Mouse (Mus musculus) megakaryocyte, embryonic 14.5 days (primary cell): ENCODE results near the gene Mthfs. TPM values are rescaled to one million over a fixed set of nuclear protein-coding genes. Genes with fewer than 3 reads are reported as not detected.

Experiments used
- H3K27me3 ChIP-seq: replicated peaks from 2 replicates; pipeline ENCODE3; 2012; ENCODE audit warnings: inconsistent platforms
- H3K36me3 ChIP-seq: replicated peaks from 2 replicates; pipeline ENCODE3; 2012; ENCODE audit warnings: low read length, inconsistent platforms, mixed read lengths
- H3K4me1 ChIP-seq: 2 replicates; pipeline ENCODE4 v1.6.1; 2012; ENCODE audit warnings: inconsistent platforms
- H3K4me3 ChIP-seq: replicated peaks from 2 replicates; pipeline ENCODE3; 2012; ENCODE audit warnings: moderate library complexity, mild to moderate bottlenecking, inconsistent platforms
- H3K9me3 ChIP-seq: 2 replicates; pipeline ENCODE4 v1.6.1; 2012; ENCODE audit warnings: inconsistent platforms
- FLI1 ChIP-seq: IDR thresholded peaks from 2 replicates; pipeline ENCODE4 v1.6.1; 2012; ENCODE audit warnings: low read length, inconsistent platforms, mixed read lengths
- GATA1 ChIP-seq: IDR thresholded peaks from 3 replicates; pipeline ENCODE4 v1.6.1; 2012; ENCODE audit warnings: mixed read lengths, low read length, inconsistent platforms, borderline replicate concordance
- polyA plus RNA-seq: library from polyadenylated mRNA; stranded (reverse); fragments of >175 nt; gene quantifications from 2 replicates; pipeline ENCODE4 v1.2.3, GENCODE M21; 2012; ENCODE audit warnings: low replicate concordance; ENCODE audit not compliant: insufficient read depth

Mthfs gene
- polyA plus RNA-seq, 1 experiment, result 6.5 TPM

GRCm38 (mm10) chr9:89267093-89267492 lies 56.6 kb downstream of the Mthfs start:
- Histone ChIP-seq H3K36me3 (no peaks in the 10 kb centered on the region), H3K4me3 (no peak overlapping the region), H3K4me1 (no peaks in the 10 kb centered on the region), H3K9me3 (peaks cover 33% of the 10 kb centered on the region), H3K27me3 (no peaks in the 10 kb centered on the region)
- TF ChIP-seq FLI1 (no peak), GATA1 (no peak)

- H3K9me3 ChIP-seq, result peaks cover 33% of the 10 kb centered on the region
- H3K4me1 ChIP-seq, result no peaks in the 10 kb centered on the region
- TF ChIP-seq FLI1 (no peak), GATA1 (no peak)
- H3K4me3 ChIP-seq, result no peak overlapping the region
- no peaks in the 10 kb centered on the region for H3K36me3 ChIP-seq
- H3K27me3 ChIP-seq, result no peaks in the 10 kb centered on the region
Measured at GRCm38 (mm10) chr9:89267572-89267971, 57.1 kb downstream of the Mthfs start.

DNA sequence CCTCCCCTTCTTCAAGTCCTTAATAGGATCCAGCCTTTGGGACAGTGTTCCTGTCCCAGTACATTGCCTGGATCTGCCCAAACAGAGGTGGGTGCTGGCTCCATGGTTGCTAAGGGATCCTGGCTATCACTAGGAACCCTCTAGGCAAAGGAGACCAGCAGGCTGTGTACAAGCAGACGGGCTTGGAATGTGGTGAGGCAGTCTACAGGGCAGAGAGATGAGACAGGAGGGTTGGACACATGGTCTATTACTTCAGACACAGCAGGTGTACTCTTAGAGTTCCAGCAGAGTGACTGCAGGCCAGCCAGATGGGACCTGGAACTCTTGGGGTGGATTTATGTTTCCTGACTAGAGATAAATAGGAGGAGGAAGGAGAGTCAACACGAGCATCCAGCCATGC lies 59.9 kb downstream of the Mthfs start:
- Histone ChIP-seq H3K4me3 (no peak overlapping the region), H3K4me1 (no peaks in the 10 kb centered on the region), H3K36me3 (no peaks in the 10 kb centered on the region), H3K9me3 (peaks cover 32% of the 10 kb centered on the region), H3K27me3 (no peaks in the 10 kb centered on the region)
- TF ChIP-seq FLI1, result no peak
- TF ChIP-seq GATA1, result no peak

- H3K9me3 ChIP-seq, result peaks cover 30% of the 10 kb centered on the region
- no peaks in the 10 kb centered on the region for H3K27me3 ChIP-seq
- H3K4me3 ChIP-seq, result no peak overlapping the region
- H3K36me3 ChIP-seq, result no peaks in the 10 kb centered on the region
- no peaks in the 10 kb centered on the region for H3K4me1 ChIP-seq
- TF ChIP-seq FLI1, result no peak
- TF ChIP-seq GATA1, result no peak
Measured at GRCm38 (mm10) chr9:89273766-89274165, 63.3 kb downstream of the Mthfs start.

- no peaks in the 10 kb centered on the region for H3K4me1 ChIP-seq
- H3K27me3 ChIP-seq, result no peaks in the 10 kb centered on the region
- H3K9me3 ChIP-seq, result peaks cover 14% of the 10 kb centered on the region; the same call in 1 of the 2 replicates
- no peaks in the 10 kb centered on the region for H3K36me3 ChIP-seq
- H3K4me3 ChIP-seq, result no peak overlapping the region
- TF ChIP-seq FLI1 (no peak), GATA1 (no peak)
Measured at GRCm38 (mm10) chr9:89278207-89278606, 67.7 kb downstream of the Mthfs start.

DNA sequence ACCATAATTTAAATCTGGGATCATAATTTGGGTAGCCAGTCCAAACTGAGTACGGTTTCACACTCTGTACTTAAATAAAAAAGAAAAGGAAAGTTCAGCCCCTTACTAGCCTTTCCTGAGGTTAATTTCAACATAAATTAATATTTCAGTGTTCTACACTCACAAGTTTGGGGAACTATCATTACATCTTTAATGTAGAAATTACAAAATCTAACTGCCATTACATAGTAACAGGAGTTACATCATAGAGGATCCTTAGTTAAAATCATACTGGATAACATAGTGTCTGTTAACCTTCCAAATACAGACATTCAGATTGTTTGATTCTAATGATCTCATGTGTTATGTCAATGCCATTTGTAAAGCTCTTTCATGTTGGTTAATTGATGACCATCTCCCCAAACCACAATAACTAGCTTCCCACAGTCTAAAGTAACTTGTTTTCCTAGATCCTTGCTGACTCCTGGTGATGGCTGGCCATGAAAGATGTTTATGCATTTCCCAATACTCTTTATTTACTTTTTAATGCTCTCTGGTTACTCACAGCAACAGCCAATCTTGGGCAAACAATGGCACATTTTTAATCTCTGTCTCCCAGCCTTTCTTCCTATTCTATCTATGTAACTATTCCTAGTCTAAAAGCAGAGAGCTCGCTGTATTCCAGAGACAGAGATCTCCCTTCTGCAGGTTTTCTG lies 72.0 kb downstream of the Mthfs start:
- no peaks in the 10 kb centered on the region for H3K36me3 ChIP-seq
- H3K4me1 ChIP-seq, result no peaks in the 10 kb centered on the region
- no peaks in the 10 kb centered on the region for H3K27me3 ChIP-seq
- H3K4me3 ChIP-seq, result no peak overlapping the region
- peaks cover 8% of the 10 kb centered on the region; the same call in 1 of the 2 replicates for H3K9me3 ChIP-seq
- no peak for TF ChIP-seq FLI1
- no peak for TF ChIP-seq GATA1

GRCm38 (mm10) chr9:89288037-89288436 lies 77.6 kb downstream of the Mthfs start:
- TF ChIP-seq FLI1 (no peak), GATA1 (no peak)

GRCm38 (mm10) chr9:89293364-89293763 lies 82.9 kb downstream of the Mthfs start:
- Histone ChIP-seq H3K27me3 (no peaks in the 10 kb centered on the region), H3K36me3 (no peaks in the 10 kb centered on the region), H3K4me3 (no peak overlapping the region), H3K4me1 (no peaks in the 10 kb centered on the region), H3K9me3 (0 out of 2 replicates have a peak, but pooled peaks cover 3% of the 10 kb centered on the region)
- no peak for TF ChIP-seq GATA1
- TF ChIP-seq FLI1, result no peak

More at GRCm38 (mm10) chr9:89288037-89288436, 77.6 kb downstream of the Mthfs start:
- Histone ChIP-seq H3K9me3 (0 out of 2 replicates have a peak, but pooled peaks cover 3% of the 10 kb centered on the region), H3K4me1 (no peaks in the 10 kb centered on the region), H3K36me3 (no peaks in the 10 kb centered on the region), H3K4me3 (no peak overlapping the region), H3K27me3 (no peaks in the 10 kb centered on the region)

DNA sequence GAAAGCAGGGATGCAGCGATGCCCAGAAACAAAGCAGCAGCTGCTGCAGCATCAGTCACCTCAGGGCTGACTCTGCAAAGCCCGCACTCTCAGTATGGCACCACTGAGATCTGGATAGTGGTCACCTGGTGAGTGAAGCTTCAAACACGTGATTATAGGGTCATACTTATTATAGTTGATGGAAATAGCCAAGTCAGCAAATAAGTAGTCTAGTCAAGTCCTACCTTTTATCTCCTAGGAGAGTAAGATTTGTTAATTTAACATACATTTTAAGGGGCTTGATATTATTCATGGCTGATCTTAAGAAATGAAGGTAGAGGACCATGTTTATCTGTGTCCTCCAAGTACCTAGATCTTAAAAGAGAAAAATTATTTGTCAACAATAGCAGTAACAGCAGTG lies 83.6 kb downstream of the Mthfs start:
- Histone ChIP-seq H3K36me3 (no peaks in the 10 kb centered on the region), H3K4me3 (no peak overlapping the region), H3K27me3 (no peaks in the 10 kb centered on the region), H3K4me1 (no peaks in the 10 kb centered on the region), H3K9me3 (no peaks in the 10 kb centered on the region)
- TF ChIP-seq FLI1 (no peak), GATA1 (no peak)

- H3K27me3 ChIP-seq, result no peaks in the 10 kb centered on the region
- no peak overlapping the region for H3K4me3 ChIP-seq
- TF ChIP-seq GATA1 (no peak), FLI1 (no peak)
- no peaks in the 10 kb centered on the region for H3K4me1 ChIP-seq
- H3K9me3 ChIP-seq, result peaks cover 6% of the 10 kb centered on the region; the same call in 1 of the 2 replicates
- H3K36me3 ChIP-seq, result no peaks in the 10 kb centered on the region
Measured at GRCm38 (mm10) chr9:89305637-89306036, 95.2 kb downstream of the Mthfs start.
